Mouse (Mus musculus): ENCODE data around the gene Espl1.

The Espl1 gene

DNA sequence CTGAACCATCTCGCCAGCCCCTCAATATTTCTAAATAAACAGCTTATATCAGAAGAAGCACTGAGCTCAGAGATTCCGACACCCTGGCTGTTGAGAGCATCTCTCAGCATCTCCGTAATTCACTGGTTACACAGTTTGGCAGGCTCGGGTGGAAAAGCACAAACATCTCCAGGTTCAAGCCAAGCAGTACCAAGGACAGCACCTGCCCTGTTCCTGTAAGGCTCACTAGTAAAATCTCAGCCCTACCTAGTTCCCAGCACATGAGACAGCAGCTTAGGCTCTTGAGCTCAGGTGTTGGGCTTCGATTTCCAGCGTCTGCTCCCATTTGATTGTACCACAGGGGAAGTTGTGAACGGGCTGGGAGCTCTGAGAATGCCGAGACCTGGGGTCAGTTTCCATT lies 39.2 kb downstream of the Espl1 start:
- DNase-seq (ENCODE audit: low read depth, low spot score): peak; percentile 66

DNA sequence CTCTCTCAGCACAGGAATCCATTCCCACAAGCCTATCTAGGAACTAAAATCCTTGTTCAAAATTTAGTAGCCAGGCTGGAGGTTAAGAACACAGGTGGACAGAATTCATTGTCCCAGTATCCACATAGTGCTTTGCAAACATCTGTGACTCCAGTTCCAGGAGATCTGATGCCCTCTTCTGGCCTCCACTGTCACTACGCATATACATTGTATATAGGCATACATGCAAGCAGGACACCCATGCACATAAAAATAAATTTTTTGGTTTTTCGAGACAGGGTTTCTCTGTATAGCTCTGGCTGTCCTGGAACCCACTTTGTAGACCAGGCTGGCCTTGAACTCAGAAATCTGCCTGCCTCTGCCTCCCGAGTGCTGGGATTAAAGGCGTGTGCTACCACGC lies 39.9 kb downstream of the Espl1 start:
- DNase-seq (ENCODE audit: low read depth, low spot score): peak; percentile 47

DNA sequence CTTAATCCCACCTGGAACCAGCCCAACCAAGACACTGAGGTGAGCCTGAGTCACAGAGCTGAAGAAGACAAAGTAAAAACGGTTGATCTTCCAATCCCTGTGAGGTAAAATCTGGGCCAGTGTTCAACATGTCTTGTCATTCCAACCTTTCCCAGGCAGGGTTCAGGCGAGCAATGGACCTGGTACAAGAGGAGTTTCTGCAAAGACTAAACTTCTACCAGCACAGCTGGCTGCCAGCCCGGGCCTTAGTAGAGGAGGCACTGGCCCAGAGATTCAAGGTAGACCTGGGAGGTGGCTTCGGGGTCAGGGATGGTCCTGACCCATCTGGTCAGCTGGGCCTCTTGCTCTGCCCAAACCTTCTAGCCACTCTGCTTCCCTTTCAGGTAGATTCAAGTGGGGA lies 40.9 kb downstream of the Espl1 start:
- DNase-seq (ENCODE audit: low read depth, low spot score): no peak

DNA sequence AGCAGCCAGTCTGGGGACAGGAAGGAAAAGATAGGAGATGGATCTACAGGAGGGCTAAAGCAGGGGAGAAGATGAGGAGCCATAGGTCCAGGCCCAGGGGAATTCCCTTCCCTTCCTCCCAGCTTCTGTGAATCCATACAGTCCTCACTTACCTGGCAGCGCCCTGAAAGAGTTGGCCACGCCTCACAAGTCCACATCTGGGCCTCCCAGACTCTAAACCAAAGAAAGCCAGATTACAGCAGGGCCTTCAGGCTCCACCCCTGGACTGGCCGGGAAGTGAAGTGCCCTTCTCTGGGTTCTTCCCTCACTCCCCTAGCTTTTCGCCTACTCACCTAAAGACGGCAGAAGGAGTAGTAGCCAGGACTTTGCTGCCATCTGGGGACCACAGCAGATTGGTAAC lies 43.5 kb downstream of the Espl1 start:
- DNase-seq (ENCODE audit: low read depth, low spot score): no peak

DNA sequence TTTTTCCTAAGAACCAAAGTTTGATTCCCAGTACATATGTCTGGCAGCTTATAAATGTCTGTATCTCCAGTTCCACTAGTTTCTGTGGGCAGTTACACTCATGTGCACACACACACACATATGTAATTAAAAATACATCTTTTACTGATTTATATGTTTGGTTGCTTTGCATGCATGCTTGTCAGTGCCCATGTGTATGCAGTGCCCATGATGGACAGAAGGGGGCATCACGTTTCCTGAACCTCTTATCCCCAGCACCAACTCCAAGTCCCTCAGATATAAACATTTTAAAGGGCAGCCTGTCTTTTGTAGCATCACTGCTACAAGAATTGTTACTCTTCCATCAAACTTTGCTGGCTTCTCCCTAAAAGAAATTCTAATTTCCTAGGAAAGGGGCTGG lies 45.5 kb downstream of the Espl1 start:
- peak; percentile 72 for DNase-seq (ENCODE audit: low read depth, low spot score)

DNA sequence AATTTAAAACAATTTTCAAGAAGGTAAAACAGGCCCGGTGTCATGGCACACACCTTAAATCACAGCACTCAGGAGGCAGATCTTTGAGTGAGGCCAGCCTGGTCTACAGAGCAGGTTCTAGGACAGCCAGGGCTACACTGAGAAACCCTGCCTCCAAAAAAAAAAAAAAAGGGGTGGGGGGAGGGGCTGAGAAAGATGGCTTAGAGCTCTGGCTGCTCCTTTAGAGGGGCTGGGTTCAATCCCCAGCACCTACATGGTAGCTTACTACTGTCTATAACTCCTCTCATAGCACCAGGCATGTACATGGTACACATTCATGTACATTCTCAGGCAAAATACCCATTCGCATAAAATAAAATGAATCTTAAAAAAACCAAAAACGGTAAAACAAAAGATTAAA lies 48.4 kb downstream of the Espl1 start:
- no peak for DNase-seq (ENCODE audit: low read depth, low spot score)

DNA sequence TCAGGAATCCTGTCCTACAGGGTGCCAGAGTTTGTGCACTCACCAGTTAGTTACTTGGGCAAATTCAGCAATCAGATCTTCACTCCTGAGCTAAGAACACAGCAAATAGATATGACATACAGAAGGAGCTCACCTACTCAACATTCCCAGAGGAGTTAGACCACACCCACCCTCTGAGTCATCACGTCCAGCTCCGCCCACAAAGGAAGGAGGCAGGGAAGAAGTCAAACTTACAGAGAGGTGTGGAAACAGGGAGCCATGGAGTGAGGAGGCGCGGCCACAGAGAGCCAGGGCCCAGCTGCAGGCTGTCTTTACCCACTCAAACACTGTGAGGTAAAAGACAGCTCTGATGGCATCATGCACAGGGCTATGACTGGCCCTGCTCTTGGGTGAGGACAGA lies 50.4 kb downstream of the Espl1 start:
- DNase-seq (ENCODE audit: low read depth, low spot score): peak; percentile 91

DNA sequence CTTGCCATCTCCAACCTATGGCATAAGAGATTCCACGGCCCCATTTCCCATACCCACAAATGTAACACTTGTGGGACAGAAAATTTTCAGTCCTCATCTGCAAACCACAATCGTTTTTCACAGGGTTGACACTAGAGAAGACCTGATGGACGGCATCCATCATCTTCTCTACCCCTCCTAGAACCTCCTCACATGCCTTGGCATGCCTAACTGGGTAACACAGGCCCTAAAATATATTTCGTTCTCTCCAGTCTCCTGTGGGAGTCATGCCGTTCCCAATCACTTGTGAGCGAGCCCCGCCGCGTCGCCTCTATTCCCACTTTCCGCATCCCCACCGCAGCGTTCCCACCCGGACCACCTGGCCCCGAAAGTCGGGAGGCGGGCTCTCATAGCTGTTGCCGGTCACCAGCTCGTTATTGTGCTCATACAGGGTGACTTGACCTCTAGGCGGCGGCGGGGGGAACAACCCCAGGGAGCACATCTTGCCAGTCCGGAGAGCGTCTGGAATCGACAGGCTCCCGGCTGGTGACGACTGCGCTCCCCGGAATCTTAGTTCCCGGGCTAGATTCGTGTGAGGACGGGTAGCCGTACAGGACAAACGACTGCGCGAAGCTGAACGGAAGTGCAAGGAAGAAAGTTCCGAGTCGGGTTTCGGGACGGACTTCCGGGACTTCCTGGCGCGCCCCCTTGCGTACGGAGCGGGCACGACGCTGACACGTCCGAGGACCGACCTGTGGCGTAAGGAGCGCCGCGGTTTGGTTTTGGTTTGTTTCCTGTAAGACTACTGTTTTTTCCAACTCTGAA lies 54.3 kb downstream of the Espl1 start, which contains the start of gene Aaas:
Aaas (minus strand) TSS at position 634 of the 804 bp plus-strand sequence.
- peak; percentile 99 for DNase-seq (ENCODE audit: low read depth, low spot score)

DNA sequence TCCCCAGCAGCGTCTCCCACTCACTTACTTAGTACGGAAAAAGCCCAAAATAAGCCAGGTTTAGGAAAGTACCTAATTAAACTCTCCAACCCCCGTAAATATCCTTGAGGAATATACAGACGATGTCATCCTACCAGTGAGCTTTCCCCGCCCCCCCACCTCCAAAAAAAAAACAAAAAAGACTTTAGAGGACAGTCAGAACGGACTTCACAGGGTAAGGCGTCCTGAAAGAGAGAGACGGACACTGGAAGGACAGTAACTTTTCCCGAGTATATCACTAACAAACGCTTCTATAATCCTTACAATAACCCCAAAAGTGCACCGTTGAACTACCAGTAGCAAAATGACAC lies 54.9 kb downstream of the Espl1 start:
- no peak for DNase-seq (ENCODE audit: low read depth, low spot score)

DNA sequence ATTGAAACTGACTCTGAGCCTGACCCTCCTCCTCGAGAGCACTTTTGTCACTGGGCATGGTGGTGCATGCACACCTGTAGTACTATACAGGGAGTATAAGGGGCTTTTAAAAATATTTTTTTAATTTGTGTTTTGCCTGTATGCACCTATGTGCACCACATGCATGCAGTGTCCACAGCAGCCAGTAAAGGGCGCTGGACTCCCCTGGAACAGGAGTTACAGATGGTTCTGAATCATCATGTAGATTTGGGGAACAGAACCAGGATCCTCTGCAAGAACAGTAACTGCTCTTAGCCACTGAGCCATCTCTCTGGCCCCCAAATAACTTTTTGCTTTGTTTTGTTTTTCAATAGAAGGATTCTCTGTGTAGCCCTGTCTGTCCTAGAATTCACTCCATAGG lies 56.1 kb downstream of the Espl1 start:
- DNase-seq (ENCODE audit: low read depth, low spot score): no peak

DNA sequence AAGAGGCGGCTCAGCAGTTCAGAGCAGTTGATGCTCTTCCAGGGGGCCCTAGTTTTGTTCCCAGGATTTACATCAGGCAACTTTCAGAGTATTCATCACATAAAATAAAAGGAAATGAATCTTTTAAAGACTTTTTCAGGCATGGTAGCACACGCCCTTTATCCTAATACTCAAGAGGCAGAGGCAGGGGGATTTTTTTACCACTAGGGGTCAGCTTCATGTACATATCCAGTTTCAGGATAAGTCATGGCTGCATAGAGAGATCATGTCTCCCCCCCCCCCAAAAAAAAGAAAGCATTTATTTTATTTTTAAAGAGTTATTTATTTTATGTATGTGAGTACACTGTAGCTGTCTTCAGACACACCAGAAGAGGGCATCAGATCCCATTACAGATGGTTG lies 57.9 kb downstream of the Espl1 start:
- peak; percentile 52 for DNase-seq (ENCODE audit: low read depth, low spot score)

DNA sequence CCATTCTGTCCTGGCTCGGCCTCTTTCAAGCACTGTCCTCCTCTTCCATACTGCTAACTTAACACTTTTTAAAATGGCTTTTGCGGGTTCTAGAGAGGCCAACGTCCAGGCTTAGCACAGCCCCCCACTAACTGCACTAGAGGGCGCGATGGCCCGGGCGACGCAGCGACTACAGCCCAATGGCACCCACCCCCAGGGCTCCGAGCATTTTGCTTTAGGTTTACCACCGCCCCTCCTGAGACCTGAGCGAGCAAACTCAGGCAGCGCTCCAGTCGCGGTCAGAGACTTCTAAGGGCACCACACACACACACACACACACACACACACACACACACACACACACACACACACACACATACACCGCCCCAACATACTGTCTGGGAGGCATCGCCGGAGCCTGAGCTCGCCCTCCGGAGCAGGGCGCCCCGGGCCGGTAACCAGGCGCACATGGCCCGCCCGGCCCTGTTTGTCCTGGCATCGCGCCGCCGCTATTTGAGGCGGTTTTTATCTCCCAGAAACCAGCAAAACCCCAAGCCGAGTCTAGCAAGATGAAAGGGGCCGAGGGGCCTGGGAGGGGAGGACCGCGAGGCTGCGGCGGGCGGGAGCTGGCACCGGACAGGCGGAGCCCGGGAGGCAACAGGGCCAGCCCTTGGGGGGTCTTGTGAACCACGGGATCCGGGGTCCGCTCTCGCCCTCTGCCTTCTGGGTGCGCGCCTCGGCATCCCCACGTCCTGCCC lies 59.2 kb downstream of the Espl1 start:
- DNase-seq (ENCODE audit: low read depth, low spot score): peak; percentile 68

DNA sequence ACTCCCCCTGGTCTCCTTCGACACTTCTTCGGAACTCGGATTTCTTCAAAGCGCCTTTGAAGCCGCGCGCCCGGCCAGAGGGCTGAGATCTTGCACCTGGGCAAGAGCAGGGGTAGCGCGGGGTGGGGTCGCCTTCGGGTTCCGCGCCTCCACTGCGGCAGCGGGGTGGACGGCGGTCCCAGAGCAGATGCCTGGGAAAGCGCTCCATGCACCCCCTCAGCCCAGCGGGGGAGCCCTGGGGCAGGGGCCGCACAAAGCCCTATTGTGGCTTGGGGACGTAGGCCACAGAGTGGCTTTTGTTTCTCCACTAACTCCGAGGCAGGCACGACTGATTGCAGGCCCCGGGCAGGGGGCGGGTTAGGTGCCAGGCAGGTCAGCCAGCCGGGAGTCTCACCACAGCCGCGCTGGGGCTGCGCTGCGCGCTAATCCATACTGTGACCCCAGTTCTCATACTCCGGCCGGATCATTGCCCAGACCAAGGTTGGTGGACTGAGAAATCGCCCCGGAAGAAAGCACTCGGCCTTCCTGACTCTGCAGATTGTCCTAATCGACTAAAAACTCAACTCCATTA lies 59.9 kb downstream of the Espl1 start:
- peak; percentile 74 for DNase-seq (ENCODE audit: low read depth, low spot score)

DNA sequence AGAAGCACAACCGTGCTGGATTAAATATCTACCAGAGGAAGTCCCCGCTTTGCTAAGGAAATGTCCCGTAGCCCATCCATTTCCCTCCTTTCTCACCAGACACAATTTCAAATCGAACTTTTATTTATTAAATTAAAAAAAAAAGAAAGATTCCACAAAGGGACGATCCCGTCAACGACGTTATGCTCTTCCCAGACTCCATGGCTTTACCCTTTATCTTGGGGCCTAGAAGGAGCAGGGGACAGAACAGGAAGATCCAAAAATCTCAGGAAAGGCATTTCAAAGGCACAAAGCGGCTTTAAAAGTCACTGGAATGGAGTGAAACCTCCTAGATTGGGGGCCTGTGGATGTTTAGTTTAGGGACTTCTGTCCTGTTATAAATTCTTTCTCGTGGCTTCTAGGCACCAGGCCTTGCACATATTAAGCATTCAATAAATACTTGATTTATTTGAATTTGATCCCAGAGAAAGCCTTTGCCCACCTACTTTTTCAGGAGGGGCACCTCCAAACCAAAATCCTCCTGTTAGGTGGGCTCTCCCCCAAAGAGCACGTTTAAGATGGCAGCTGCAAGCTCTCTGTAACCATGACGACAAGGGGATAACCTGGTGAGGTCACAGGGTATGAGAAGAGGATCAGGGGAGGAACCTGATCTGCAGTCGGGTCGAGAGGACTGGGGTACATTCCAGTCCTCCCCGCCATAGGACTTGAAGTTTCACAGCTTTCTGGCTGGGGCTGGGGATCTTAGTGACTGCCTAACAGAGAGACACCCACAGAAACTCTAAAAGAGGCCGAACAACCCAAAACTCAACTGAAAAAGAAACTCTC lies 60.6 kb downstream of the Espl1 start:
- DNase-seq (ENCODE audit: low read depth, low spot score): peak; percentile 60

DNA sequence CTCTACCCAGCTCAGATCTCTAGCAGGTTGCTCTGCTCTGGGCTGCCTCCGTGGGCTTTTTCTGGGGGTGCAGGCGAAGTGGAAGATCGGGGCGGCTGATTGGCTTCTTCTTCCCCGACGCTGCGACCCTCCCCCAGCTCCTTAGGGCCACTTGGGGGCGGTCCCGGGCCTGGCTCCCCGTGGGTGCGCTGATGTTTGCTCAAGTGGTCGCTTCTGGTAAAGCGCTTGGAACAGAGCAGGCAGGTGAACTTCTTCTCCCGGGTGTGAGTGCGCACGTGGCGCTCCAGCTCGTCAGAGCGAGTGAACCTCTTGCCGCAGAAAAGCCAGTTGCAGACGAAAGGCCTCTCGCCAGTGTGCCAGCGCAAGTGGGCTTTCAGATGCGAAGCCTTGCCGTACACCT lies 62.1 kb downstream of the Espl1 start:
- DNase-seq (ENCODE audit: low read depth, low spot score): peak; percentile 80

DNA sequence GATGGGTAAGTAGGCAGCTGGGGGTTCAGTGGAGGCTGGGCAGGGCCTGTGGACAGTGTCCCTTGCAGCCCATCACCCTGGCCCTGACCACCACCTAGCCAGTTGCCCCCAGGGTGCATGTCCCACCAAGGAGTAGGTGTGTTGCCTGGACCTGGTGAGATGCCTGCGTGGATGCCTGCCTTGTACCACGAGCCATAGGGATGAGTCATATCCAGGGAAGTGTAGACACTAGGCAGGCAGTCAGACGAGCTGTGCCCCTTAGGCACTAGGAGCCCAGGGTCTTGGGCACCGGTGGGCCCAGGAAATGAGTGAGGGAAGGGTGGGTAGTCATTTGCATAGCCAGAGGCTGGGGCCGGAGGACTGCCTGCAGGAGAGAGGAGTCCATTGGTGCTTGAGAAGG lies 62.8 kb downstream of the Espl1 start:
- no peak for DNase-seq (ENCODE audit: low read depth, low spot score)

DNA sequence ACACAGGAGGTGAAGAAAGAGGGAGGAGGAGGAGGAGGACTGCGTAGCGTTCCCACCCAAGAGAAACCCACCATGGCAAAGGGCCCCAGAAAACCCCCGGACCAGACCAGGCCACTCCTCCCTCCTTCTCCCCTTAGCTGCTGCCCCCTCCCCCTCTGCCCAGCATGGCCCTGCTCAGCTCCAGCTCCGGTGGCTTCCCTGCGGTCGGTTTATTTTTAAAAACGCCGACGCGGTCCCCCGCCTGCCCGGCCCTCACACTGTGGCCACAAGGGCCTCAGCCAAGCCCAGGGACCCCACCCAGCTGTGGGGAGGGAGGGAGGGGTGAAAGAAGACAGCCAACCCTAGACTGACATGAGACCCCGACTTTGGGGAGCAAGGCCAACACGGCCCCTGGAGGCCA lies 66.6 kb downstream of the Espl1 start:
- DNase-seq (ENCODE audit: low read depth, low spot score): no peak

DNA sequence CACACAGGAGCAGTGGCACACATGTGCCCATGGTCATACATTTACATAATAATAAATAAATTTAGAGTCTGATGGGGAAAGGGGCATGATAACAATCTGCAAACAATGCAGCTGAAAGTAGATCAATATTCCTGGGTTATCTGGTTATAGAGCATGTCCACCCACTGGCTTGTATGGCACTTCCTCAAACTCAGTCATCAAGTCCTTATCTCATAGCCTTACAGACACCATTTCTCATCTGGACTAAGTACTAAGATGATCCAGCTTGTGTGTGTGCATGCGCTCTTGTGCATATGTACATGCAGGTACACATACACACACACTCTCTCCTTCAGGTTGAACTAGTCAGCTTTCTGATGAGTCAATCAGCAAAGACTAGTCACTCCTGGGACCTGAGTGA lies 68.6 kb downstream of the Espl1 start:
- DNase-seq (ENCODE audit: low read depth, low spot score): no peak

DNA sequence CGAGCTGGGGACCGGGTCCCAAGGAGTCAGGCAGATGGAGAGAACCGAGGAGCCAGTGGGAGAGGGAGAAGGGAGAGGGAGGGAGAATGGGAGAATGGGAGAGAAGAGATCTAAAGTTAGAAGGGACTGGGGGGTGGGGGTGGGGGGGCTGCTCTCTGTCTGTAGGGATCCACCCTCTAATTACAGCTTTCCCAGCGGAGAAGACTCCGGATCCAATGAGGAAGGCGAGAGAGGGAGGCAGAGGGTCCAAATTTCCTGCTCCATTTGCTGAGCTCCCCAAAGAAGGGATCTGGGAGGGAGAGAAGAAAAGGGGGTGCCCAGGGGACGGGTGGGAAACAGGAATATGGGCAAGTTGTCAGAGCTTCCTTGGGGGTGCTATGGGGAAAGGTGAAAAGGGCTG lies 70.2 kb downstream of the Espl1 start:
- no peak for DNase-seq (ENCODE audit: low read depth, low spot score)

DNA sequence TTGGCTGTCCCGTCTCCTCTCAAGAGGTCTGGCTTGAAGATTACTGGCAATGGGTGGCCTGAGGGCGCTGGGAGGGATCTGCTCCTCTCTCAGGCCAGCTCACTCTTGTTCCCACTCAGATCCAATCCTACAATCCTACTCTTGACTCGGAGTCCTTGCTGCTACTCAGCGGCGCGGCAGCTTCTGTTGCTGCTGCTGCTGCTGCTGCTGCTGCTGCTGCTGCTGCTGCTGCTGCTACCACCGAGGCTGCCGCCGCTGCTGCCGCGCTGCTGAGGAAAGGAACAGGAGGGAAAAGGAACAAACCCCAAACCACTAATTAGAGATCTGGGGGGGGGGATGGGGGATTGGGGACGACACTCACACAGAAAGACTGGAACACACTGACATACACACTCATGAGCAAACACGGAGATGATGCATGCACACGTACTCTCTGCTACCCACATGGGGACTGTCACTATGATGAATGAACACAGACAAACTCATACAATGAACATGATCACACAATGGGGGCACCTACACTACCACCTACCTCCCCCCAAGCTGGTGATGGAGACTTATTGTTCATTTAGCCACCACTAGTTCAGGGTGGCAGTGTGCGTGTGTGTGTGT lies 70.8 kb downstream of the Espl1 start, which contains the start of gene Sp7:
Sp7 (minus strand) TSS at position 450 of the 612 bp plus-strand sequence.
- DNase-seq (ENCODE audit: low read depth, low spot score): no peak

DNA sequence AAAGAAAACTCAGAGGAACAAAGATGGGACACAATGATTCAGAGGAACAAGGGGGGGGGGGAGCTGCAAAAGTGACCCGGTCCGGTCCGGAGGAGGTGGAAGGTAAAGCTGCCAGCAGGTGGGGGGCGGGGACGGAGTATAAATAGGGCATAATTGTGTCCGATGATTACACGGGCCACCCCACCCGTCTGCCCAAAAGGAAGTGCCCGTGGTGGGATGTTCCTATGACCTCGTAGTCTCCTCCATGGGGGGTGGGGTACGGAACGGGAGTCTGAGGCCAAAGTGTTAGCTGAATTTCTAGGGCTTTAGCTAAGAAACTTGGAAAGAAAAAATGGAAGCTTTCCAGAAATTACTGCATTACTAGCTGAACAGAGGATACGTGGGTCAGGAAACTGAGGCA lies 73.9 kb downstream of the Espl1 start:
- no peak for DNase-seq (ENCODE audit: low read depth, low spot score)
